Mouse (Mus musculus): ENCODE data around the gene Ccdc97.

GRCm38 (mm10) chr7:25755468-25755833 lies 36.6 kb upstream of the Ccdc97 start:
- TF ChIP-seq TAL1 (conservative IDR thresholded peaks at IDR 0.05; ENCODE audit: low read depth, low read length) = no peak
- no peak for TF ChIP-seq CTCF (IDR thresholded peaks at IDR 0.05; ENCODE audit: low read depth, low read length)
- no peak for TF ChIP-seq POLR2AphosphoS5 (IDR thresholded peaks at IDR 0.05; ENCODE audit: insufficient replicate concordance, low read depth, low read length)
- TF ChIP-seq GATA1 (IDR thresholded peaks at IDR 0.05; ENCODE audit: borderline replicate concordance, low read length) = no peak

All from G1E (cell line).